Mouse (Mus musculus) thymus, adult 2 months (tissue): ENCODE results near the gene Abcb8.

Experiments used
- CTCF ChIP-seq: fragments of 200-500 bp; IDR thresholded peaks from 2 replicates; pipeline ENCODE4 v1.5.1; 2012; ENCODE audit warnings: mild to moderate bottlenecking, control low read depth, low read length, moderate library complexity, borderline replicate concordance; ENCODE audit not compliant: control insufficient read depth, poor library complexity, insufficient read depth; ENCODE audit errors: extremely low read depth
- POLR2A ChIP-seq: fragments of 200-500 bp; IDR thresholded peaks from 2 replicates; pipeline ENCODE4 v1.6.1; 2012; ENCODE audit warnings: mild to moderate bottlenecking, low read length, control low read depth, moderate library complexity; ENCODE audit not compliant: control insufficient read depth, poor library complexity, insufficient read depth; ENCODE audit errors: extremely low read depth

- no peak for TF ChIP-seq CTCF
- TF ChIP-seq POLR2A, result no peak
Measured at GRCm38 (mm10) chr5:24417587-24417986, 24.1 kb downstream of the Abcb8 start.
